Mouse (Mus musculus) v-Abl transformed pro-B cells (cell line): Measurements from ENCODE around the gene Rxra.

Source experiments
- in situ Hi-C, 2 experiments: fragments of 400-800 bp; cut with MboI; formaldehyde crosslinking; loops; one replicate each; pipeline ENCODE4 v1.15.1; 2025; ENCODE audit not compliant: unreplicated experiment in 2 of 2

Rxra gene

GRCm38 (mm10) chr2:27761260-27761995, 85.2 kb downstream of the Rxra start:
- in situ Hi-C loops: loop anchor here (5.0 to 25.0 kb wide), 5 partner anchors 267 to 687 kb away; partner anchors contain the start of genes Vav2 (in 2 of the 2), Adamtsl2 (in 1 of the 2), Brd3os (in 1 of the 2) and Mymk (in 1 of the 2)

- in situ Hi-C loops: loop anchor here (5.0 to 25.0 kb wide), 5 partner anchors 267 to 687 kb away; partner anchors contain the start of genes Vav2 (in 2 of the 2), Adamtsl2 (in 1 of the 2), Brd3os (in 1 of the 2) and Mymk (in 1 of the 2)
Measured at GRCm38 (mm10) chr2:27761996-27762340, 85.7 kb downstream of the Rxra start.

- in situ Hi-C loops: loop anchor here (5.0 to 25.0 kb wide), 5 partner anchors 268 to 688 kb away; partner anchors contain the start of genes Vav2 (in 2 of the 2), Adamtsl2 (in 1 of the 2), Brd3os (in 1 of the 2) and Mymk (in 1 of the 2)
Measured at GRCm38 (mm10) chr2:27762509-27762908, 86.3 kb downstream of the Rxra start.

GRCm38 (mm10) chr2:27762920-27763780, 86.9 kb downstream of the Rxra start:
- in situ Hi-C loops: loop anchor here (5.0 to 25.0 kb wide), 5 partner anchors 268 to 688 kb away; partner anchors contain the start of genes Vav2 (in 2 of the 2), Adamtsl2 (in 1 of the 2), Brd3os (in 1 of the 2) and Mymk (in 1 of the 2)

- in situ Hi-C loops: loop anchor here (5.0 to 25.0 kb wide), 5 partner anchors 270 to 690 kb away; partner anchors contain the start of genes Vav2 (in 2 of the 2), Adamtsl2 (in 1 of the 2), Brd3os (in 1 of the 2) and Mymk (in 1 of the 2)
Measured at GRCm38 (mm10) chr2:27764256-27764936, 88.2 kb downstream of the Rxra start.

- in situ Hi-C loops: loop anchor here (5.0 to 25.0 kb wide), 6 partner anchors 213 to 690 kb away; partner anchors contain the start of genes Vav2 (in 2 of the 2), Adamtsl2 (in 1 of the 2), Brd3os (in 1 of the 2) and Mymk (in 1 of the 2)
Measured at GRCm38 (mm10) chr2:27764937-27765319, 88.7 kb downstream of the Rxra start.

- in situ Hi-C loops: loop anchor here (5.0 to 25.0 kb wide), 5 partner anchors 215 to 693 kb away; partner anchors contain the start of genes Adamtsl2 (in 1 of the 2), Brd3os (in 1 of the 2), Mymk (in 1 of the 2) and Vav2 (in 1 of the 2)
Measured at GRCm38 (mm10) chr2:27767773-27768172, 91.5 kb downstream of the Rxra start.

- in situ Hi-C loops: loop anchor here (5.0 to 25.0 kb wide), 8 partner anchors 217 to 695 kb away; partner anchors contain the start of genes Adamtsl2 (in 1 of the 2), Brd3os (in 1 of the 2), Mymk (in 1 of the 2) and Vav2 (in 1 of the 2)
Measured at GRCm38 (mm10) chr2:27769701-27770100, 93.5 kb downstream of the Rxra start.

GRCm38 (mm10) chr2:27770205-27770604, 94.0 kb downstream of the Rxra start:
- in situ Hi-C loops: loop anchor here (5.0 to 25.0 kb wide), 4 partner anchors 333 to 652 kb away; partner anchors contain the start of genes Brd3os (in 1 of the 2) and Vav2 (in 1 of the 2)

GRCm38 (mm10) chr2:27771936-27772335, 95.7 kb downstream of the Rxra start:
- in situ Hi-C loops: loop anchor here (5.0 to 25.0 kb wide), 4 partner anchors 335 to 650 kb away; partner anchors contain the start of genes Brd3os (in 1 of the 2) and Vav2 (in 1 of the 2)

- in situ Hi-C loops: loop anchor here (5.0 to 25.0 kb wide), 4 partner anchors 336 to 649 kb away; partner anchors contain the start of genes Brd3os (in 1 of the 2) and Vav2 (in 1 of the 2)
Measured at GRCm38 (mm10) chr2:27772841-27773388, 96.7 kb downstream of the Rxra start.

GRCm38 (mm10) chr2:27773980-27774730, 97.9 kb downstream of the Rxra start:
- in situ Hi-C loops: loop anchor here (5.0 to 25.0 kb wide), 4 partner anchors 337 to 648 kb away; partner anchors contain the start of genes Brd3os (in 1 of the 2) and Vav2 (in 1 of the 2)

- in situ Hi-C loops: loop anchor here (10.0 kb wide), 2 partner anchors 410 to 430 kb away; no protein-coding TSS in a partner anchor
Measured at GRCm38 (mm10) chr2:27775006-27775405, 98.8 kb downstream of the Rxra start.

- in situ Hi-C loops: loop anchor here (10.0 kb wide), 2 partner anchors 409 to 429 kb away; no protein-coding TSS in a partner anchor
Measured at GRCm38 (mm10) chr2:27775625-27776024, 99.4 kb downstream of the Rxra start.

GRCm38 (mm10) chr2:27777756-27778155, 101.5 kb downstream of the Rxra start:
- in situ Hi-C loops: loop anchor here (10.0 kb wide), 2 partner anchors 407 to 427 kb away; no protein-coding TSS in a partner anchor

GRCm38 (mm10) chr2:27778289-27778688, 102.0 kb downstream of the Rxra start:
- in situ Hi-C loops: loop anchor here (10.0 kb wide), 2 partner anchors 407 to 427 kb away; no protein-coding TSS in a partner anchor

GRCm38 (mm10) chr2:27779291-27779866, 103.1 kb downstream of the Rxra start:
- in situ Hi-C loops: loop anchor here (10.0 kb wide), 2 partner anchors 405 to 425 kb away; no protein-coding TSS in a partner anchor
